Mouse (Mus musculus): Measurements from ENCODE around the gene Tollip. TPM values are rescaled to one million over a fixed set of nuclear protein-coding genes. Genes with fewer than 3 reads are reported as not detected.

Tollip gene
- 37.7 and 38.5 TPM in 2 replicates for polyA plus RNA-seq (2015; fragmentation: Nextera tagmentation; extraction: Ambion mirVana)

DNA sequence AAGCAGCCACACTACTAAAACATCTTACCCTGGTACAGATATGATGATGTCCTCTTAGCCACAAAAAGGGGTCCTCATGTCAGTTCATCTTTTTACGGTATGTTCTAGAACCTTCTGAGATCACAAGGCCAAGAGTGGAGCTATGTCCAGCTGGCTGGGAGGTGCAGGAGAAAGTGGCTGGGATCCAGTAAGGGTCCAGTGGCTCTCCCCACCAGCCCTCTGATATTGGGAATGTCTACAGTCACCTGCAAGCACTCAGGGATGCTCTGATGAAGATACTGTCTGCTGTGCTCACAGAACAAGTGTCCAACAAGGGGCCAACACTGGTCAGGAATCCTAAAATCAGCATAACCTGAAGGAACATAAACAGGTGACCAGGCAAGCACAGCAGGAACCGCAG is at the start of gene Tollip:
Gene Tollip (minus strand): TSS at position 101 of the 400 bp plus-strand sequence.
- Histone ChIP-seq H3K4me1 (no peaks in the 10 kb centered on the region), H3K27ac (no peak within 1 kb of the TSS), H3K27me3 (peaks cover 2% of the 10 kb centered on the region; the same call in 1 of the 2 replicates), H3K9me3 (no peaks in the 10 kb centered on the region), H3K9ac (no peak within 1 kb of the TSS), H3K4me2 (replicated peaks) (no peak within 1 kb of the TSS), H3K36me3 (no peaks in the 10 kb centered on the region), H3K4me3 (no peak within 1 kb of the TSS)
- 88% methylated on average over 2 of the region's 2 CpGs for WGBS
- no peak for ATAC-seq (ENCODE audit: low FRiP score, low read depth)

DNA sequence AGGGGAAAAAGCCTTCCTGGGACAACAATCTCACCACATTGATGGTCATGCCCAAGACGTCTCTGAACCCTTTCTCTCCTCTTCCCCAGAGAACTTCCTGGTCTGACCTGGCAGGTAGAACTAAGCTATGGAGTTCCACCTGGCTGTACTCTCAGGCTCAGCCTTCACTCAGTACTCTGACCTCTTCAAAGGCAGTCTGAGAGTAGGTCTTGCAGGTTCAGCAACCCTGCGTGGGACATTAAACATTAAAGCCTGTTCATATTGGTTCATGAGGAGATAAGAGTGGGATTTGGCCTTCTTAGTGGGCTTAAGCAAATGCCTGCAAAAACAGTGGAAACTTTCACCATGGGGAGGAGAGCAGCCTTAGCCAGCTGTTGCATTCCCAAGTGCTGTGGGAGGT is 48.0 kb upstream of the Tollip start:
- no peaks in the 10 kb centered on the region for H3K36me3 ChIP-seq
- ATAC-seq (ENCODE audit: low FRiP score, low read depth), result no peak
- WGBS, result 86% methylated on average over 2 of the region's 2 CpGs
- H3K27me3 ChIP-seq, result no peaks in the 10 kb centered on the region
- no peaks in the 10 kb centered on the region for H3K4me1 ChIP-seq
- no peak overlapping the region for H3K9ac ChIP-seq
- H3K4me2 ChIP-seq (replicated peaks), result no peak overlapping the region
- no peak overlapping the region for H3K27ac ChIP-seq
- H3K9me3 ChIP-seq, result no peaks in the 10 kb centered on the region
- H3K4me3 ChIP-seq, result no peak overlapping the region

DNA sequence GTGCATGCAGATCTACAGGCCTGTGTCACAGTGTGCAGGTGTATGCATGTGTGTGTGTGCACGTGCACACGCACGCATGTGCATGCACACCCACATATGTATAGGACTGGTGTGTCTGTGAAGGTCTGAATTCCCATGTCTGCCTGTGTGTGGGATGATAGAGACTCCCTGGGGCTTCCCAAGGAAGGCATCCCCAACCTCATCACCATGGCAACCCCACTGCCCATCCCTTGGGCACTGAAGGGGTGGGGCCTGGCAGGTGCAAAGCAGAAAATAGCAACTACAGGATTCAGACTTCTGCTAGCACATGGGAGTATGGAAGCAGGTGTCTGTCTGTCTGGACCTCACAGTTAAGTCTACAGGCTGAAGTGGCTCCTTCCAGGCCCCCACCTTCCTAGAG is 44.2 kb upstream of the Tollip start:
- H3K4me1 ChIP-seq, result no peaks in the 10 kb centered on the region
- no peaks in the 10 kb centered on the region for H3K27me3 ChIP-seq
- H3K36me3 ChIP-seq, result no peaks in the 10 kb centered on the region
- ATAC-seq (ENCODE audit: low FRiP score, low read depth), result no peak
- H3K4me2 ChIP-seq (replicated peaks), result no peak overlapping the region
- no peak overlapping the region for H3K9ac ChIP-seq
- no peak overlapping the region for H3K27ac ChIP-seq
- H3K9me3 ChIP-seq, result no peaks in the 10 kb centered on the region
- no peak overlapping the region for H3K4me3 ChIP-seq
- 89% methylated on average over 3 of the region's 3 CpGs for WGBS

DNA sequence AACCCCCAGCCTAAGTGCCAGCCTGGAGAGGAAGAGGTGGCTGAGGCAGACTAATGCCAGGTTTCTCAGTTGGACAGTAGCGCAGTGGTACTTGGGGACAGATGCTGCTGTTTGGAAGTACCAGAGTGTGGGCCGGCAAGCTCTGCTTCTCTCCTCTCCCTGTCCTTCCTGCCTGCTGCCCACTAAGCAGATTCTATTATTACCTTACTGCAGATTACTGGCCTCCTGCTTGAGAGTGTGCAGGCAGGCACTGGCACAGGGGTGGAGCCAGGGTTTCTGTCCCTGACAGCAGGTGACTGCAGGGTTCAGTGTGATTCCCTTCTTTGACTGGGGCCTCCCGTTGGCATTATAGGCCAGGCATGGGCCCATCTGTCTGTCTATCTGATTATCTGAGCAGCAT is 43.2 kb upstream of the Tollip start:
- H3K4me3 ChIP-seq, result no peak overlapping the region
- H3K36me3 ChIP-seq, result no peaks in the 10 kb centered on the region
- H3K9ac ChIP-seq, result no peak overlapping the region
- no peak for ATAC-seq (ENCODE audit: low FRiP score, low read depth)
- H3K4me2 ChIP-seq (replicated peaks), result no peak overlapping the region
- no peak overlapping the region for H3K27ac ChIP-seq
- 92% methylated on average over 3 of the region's 3 CpGs for WGBS
- no peaks in the 10 kb centered on the region for H3K4me1 ChIP-seq
- H3K9me3 ChIP-seq, result no peaks in the 10 kb centered on the region
- H3K27me3 ChIP-seq, result no peaks in the 10 kb centered on the region

GRCm38 (mm10) chr7:141960926-141961325 is 42.6 kb upstream of the Tollip start:
- Histone ChIP-seq H3K4me3 (no peak overlapping the region), H3K27ac (no peak overlapping the region), H3K9ac (no peak overlapping the region), H3K36me3 (no peaks in the 10 kb centered on the region), H3K4me2 (replicated peaks) (no peak overlapping the region), H3K9me3 (no peaks in the 10 kb centered on the region), H3K4me1 (no peaks in the 10 kb centered on the region), H3K27me3 (no peaks in the 10 kb centered on the region)
- no peak for ATAC-seq (ENCODE audit: low FRiP score, low read depth)
- WGBS, result 80% methylated on average over 2 of the region's 2 CpGs

DNA sequence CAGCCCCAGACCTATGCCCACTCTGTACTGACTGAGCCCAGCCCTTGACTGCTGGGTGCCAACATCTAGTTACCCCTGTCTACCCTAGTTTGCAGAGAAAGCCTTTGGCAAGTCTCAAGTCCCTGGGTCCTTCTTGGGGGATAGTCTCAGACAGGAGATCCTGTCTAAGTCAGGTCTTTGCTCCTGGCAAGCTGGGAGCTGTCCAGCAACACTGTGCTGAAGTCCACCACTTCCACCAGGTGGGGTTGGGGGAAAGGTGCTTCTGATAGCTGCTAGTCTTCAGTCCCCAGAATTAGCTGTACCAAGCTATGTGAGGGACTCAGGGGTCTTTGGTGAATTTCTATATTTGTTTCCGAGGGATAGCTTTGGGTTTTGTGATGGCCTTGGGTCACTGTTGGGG is 40.8 kb upstream of the Tollip start:
- Histone ChIP-seq H3K4me2 (replicated peaks) (no peak overlapping the region), H3K9me3 (no peaks in the 10 kb centered on the region), H3K4me3 (no peak overlapping the region), H3K36me3 (no peaks in the 10 kb centered on the region), H3K9ac (no peak overlapping the region), H3K27me3 (peaks cover 10% of the 10 kb centered on the region), H3K27ac (no peak overlapping the region), H3K4me1 (no peaks in the 10 kb centered on the region)
- ATAC-seq (ENCODE audit: low FRiP score, low read depth), result no peak
- WGBS, result 79% methylated on average over 1 of the region's 1 CpGs

GRCm38 (mm10) chr7:141958211-141958610 is 39.9 kb upstream of the Tollip start:
- Histone ChIP-seq H3K4me3 (no peak overlapping the region), H3K27ac (no peak overlapping the region), H3K36me3 (no peaks in the 10 kb centered on the region), H3K4me1 (no peaks in the 10 kb centered on the region), H3K9me3 (no peaks in the 10 kb centered on the region), H3K27me3 (peaks cover 19% of the 10 kb centered on the region), H3K4me2 (replicated peaks) (no peak overlapping the region), H3K9ac (no peak overlapping the region)
- 88% methylated on average over 2 of the region's 2 CpGs for WGBS
- ATAC-seq (ENCODE audit: low FRiP score, low read depth), result no peak

DNA sequence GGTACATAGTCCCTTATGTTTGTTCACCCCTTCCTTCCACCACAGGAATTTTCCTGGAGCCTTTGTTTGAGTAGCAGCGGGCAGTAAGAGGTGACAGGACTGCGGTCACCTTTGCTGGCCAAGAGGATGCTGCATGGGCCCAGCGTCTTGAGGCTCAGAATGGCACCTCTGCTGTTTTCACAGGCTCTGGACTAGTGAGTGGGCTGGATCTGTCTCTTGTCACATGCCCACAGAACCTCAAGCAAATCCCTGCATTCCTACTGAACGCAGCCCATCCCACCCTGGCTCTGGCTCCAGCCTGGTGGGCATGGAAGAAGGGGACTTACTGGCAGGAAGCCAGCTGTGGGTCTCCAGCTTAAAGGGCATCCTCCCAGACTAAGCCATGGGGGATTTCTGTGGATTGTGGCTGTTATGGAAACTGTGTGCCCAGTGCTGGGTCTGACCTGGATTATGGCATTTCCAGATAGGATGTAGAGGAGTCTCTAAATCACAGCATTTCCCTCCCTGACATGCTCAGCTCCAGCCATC is 39.3 kb upstream of the Tollip start:
- H3K9me3 ChIP-seq, result no peaks in the 10 kb centered on the region; the same call in 1 of the 2 replicates
- no peaks in the 10 kb centered on the region for H3K4me1 ChIP-seq
- H3K27ac ChIP-seq, result no peak overlapping the region
- H3K27me3 ChIP-seq, result peaks cover 25% of the 10 kb centered on the region
- H3K9ac ChIP-seq, result no peak overlapping the region
- no peak overlapping the region for H3K4me2 ChIP-seq (replicated peaks)
- 86% methylated on average over 4 of the region's 4 CpGs for WGBS
- no peak for ATAC-seq (ENCODE audit: low FRiP score, low read depth)
- H3K4me3 ChIP-seq, result no peak overlapping the region
- no peaks in the 10 kb centered on the region for H3K36me3 ChIP-seq

GRCm38 (mm10) chr7:141956174-141956566 is 37.9 kb upstream of the Tollip start:
- Histone ChIP-seq H3K4me1 (no peaks in the 10 kb centered on the region), H3K9me3 (peaks cover 9% of the 10 kb centered on the region), H3K36me3 (no peaks in the 10 kb centered on the region), H3K27me3 (peaks cover 39% of the 10 kb centered on the region), H3K27ac (no peak overlapping the region), H3K4me2 (replicated peaks) (no peak overlapping the region), H3K4me3 (no peak overlapping the region), H3K9ac (no peak overlapping the region)
- WGBS, result 81% methylated on average over 8 of the region's 8 CpGs
- no peak for ATAC-seq (ENCODE audit: low FRiP score, low read depth)

- Histone ChIP-seq H3K4me2 (replicated peaks) (no peak overlapping the region), H3K4me3 (no peak overlapping the region), H3K4me1 (no peaks in the 10 kb centered on the region), H3K36me3 (no peaks in the 10 kb centered on the region), H3K9me3 (peaks cover 9% of the 10 kb centered on the region), H3K9ac (no peak overlapping the region), H3K27ac (no peak overlapping the region), H3K27me3 (peaks cover 44% of the 10 kb centered on the region)
- WGBS, result 64% methylated on average over 5 of the region's 5 CpGs
- no peak for ATAC-seq (ENCODE audit: low FRiP score, low read depth)
Observed at GRCm38 (mm10) chr7:141955565-141956173, 37.4 kb upstream of the Tollip start.

GRCm38 (mm10) chr7:141953616-141954015 is 35.3 kb upstream of the Tollip start:
- Histone ChIP-seq H3K4me3 (no peak overlapping the region), H3K27ac (no peak overlapping the region), H3K9me3 (peaks cover 9% of the 10 kb centered on the region), H3K27me3 (peaks cover 63% of the 10 kb centered on the region), H3K4me1 (peaks cover 13% of the 10 kb centered on the region), H3K4me2 (replicated peaks) (no peak overlapping the region), H3K9ac (no peak overlapping the region), H3K36me3 (no peaks in the 10 kb centered on the region)
- ATAC-seq (ENCODE audit: low FRiP score, low read depth), result no peak
- WGBS, result 83% methylated on average over 6 of the region's 6 CpGs

DNA sequence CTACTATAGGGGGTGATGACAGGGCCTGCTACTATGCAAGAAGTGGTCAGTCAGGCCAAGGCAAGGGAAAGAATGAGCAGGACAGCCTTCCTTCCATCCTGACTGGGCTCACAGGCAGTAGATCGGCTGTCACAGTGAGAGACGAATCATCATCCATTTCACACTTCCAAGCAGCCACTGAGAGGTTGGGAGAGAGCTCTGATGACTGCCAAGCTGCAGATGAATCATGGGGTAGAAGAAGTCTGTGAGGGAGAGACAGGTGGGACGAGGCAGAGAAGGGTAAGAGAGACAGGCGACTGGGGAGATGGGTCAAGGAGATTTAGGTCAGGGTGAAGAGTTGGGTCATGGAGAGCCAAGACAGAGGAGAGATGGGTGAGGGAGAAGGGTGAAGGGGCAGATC is 34.6 kb upstream of the Tollip start:
- H3K4me2 ChIP-seq (replicated peaks), result no peak overlapping the region
- H3K27me3 ChIP-seq, result peaks cover 70% of the 10 kb centered on the region
- ATAC-seq (ENCODE audit: low FRiP score, low read depth), result no peak
- H3K4me1 ChIP-seq, result peaks cover 13% of the 10 kb centered on the region
- WGBS, result 70% methylated on average over 4 of the region's 4 CpGs
- H3K9me3 ChIP-seq, result peaks cover 9% of the 10 kb centered on the region
- H3K36me3 ChIP-seq, result no peaks in the 10 kb centered on the region
- no peak overlapping the region for H3K27ac ChIP-seq
- H3K4me3 ChIP-seq, result no peak overlapping the region
- H3K9ac ChIP-seq, result no peak overlapping the region

DNA sequence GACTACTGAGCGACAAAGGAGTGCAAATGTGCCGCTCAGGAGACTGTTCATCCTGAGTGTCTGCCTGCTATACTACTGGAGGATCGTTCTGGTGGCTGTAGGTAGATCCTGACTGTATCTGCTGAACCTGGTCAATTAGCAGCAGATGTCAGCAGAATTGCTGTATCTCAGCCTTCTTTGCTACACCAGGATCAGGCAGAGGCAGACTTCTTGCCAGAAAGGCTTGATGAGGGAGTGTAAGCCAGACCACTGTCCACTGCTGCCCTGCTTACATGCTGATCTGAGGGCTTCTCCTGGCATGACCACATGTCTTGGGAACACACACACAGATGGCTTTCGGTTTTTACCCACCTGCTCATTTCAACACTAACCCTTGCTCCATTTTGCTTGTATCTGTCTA is 33.5 kb upstream of the Tollip start:
- peaks cover 81% of the 10 kb centered on the region for H3K27me3 ChIP-seq
- H3K4me1 ChIP-seq, result peaks cover 13% of the 10 kb centered on the region
- no peak overlapping the region for H3K4me3 ChIP-seq
- H3K27ac ChIP-seq, result no peak overlapping the region
- H3K9me3 ChIP-seq, result peaks cover 9% of the 10 kb centered on the region
- H3K36me3 ChIP-seq, result no peaks in the 10 kb centered on the region
- WGBS, result 86% methylated on average over 4 of the region's 4 CpGs
- H3K9ac ChIP-seq, result no peak overlapping the region
- no peak overlapping the region for H3K4me2 ChIP-seq (replicated peaks)
- ATAC-seq (ENCODE audit: low FRiP score, low read depth), result no peak

All from limb, embryonic 13.5 days (tissue).